In genomic region chr8:125084523-125084922, GRCm38 (mm10) we compare ENCODE assay signal across 12 mouse cellular contexts. TPM values are rescaled to one million over a fixed set of nuclear protein-coding genes. Genes with fewer than 3 reads are reported as not detected.
DNase-seq lines count a peak whose midpoint lies in the region; ATAC-seq lines count a peak whose summit lies in the region.
"Had no signal": no experiment of that assay in that cellular context is flagged by ENCODE, and none has a peak within 500 bp of the region (broad histone marks: within the 10 kb centered on the region; RNA-seq: fewer than 3 reads in every experiment).

No protein-coding gene starts in this region.

- H3K36me3 ChIP-seq in heart, embryonic 10.5 days: peaks cover 6% of the 10 kb centered on the region; the same call in 1 of the 2 replicates
- H3K36me3 ChIP-seq in kidney, embryonic 16.5 days (ENCODE audit: insufficient read depth, low read length): no peaks in the 10 kb centered on the region
- no peaks in the 10 kb centered on the region for H3K36me3 ChIP-seq in intestine, embryonic 16.5 days (ENCODE audit: control insufficient read depth, insufficient read depth, low read length)
- H3K36me3 ChIP-seq in limb, embryonic 12.5 days: no peaks in the 10 kb centered on the region

- H3K9ac ChIP-seq in kidney, embryonic 16.5 days (replicated peaks; ENCODE audit: low read length): no peak overlapping the region
- no peak overlapping the region for H3K9ac ChIP-seq in intestine, embryonic 16.5 days (ENCODE audit: low read depth, low read length)
- H3K9ac ChIP-seq in limb, embryonic 12.5 days (replicated peaks): no peak overlapping the region
- H3K9ac ChIP-seq: liver, embryonic 14.5 days had no signal

- DNase-seq in heart, embryonic 10.5 days (ENCODE audit: low spot score): no peak
- DNase-seq in heart, postnatal 25 days (ENCODE audit: low spot score): no peak
- no peak for DNase-seq in kidney, postnatal 36 days
- no peak for DNase-seq in thymus, postnatal 36 days
- DNase-seq: adrenal gland, postnatal 10 days had no signal

- intact Hi-C loops in heart, postnatal 25 days (cut with DNase I): loop anchor here (1.0 kb wide), 1 partner anchor 17 kb away; no protein-coding TSS in a partner anchor

- H3K27ac ChIP-seq in heart, embryonic 10.5 days: peak overlapping the region; percentile 79
- H3K27ac ChIP-seq in kidney, embryonic 16.5 days (ENCODE audit: low read length): peak overlapping the region; percentile 78
- H3K27ac ChIP-seq in intestine, embryonic 16.5 days (ENCODE audit: low read length): 0 out of 2 replicates have a peak overlapping the region, but pooled peaks have one; percentile 5
- H3K27ac ChIP-seq in limb, embryonic 12.5 days: peak overlapping the region; percentile 86; the same call in 1 of the 2 replicates
- H3K27ac ChIP-seq: liver, embryonic 14.5 days had no signal

- 86% methylated on average over 7 of the region's 7 CpGs for WGBS in heart, embryonic 10.5 days
- WGBS in kidney, embryonic 16.5 days: 75% methylated on average over 7 of the region's 7 CpGs
- WGBS in intestine, embryonic 16.5 days: 76% methylated on average over 7 of the region's 7 CpGs
- WGBS in limb, embryonic 12.5 days: 85% methylated on average over 7 of the region's 7 CpGs

- ATAC-seq in kidney, embryonic 16.5 days (ENCODE audit: low FRiP score, low TSS enrichment): no peak
- ATAC-seq in intestine, embryonic 16.5 days: no peak
- no peak for ATAC-seq in limb, embryonic 12.5 days (ENCODE audit: insufficient number of reproducible peaks, insufficient read depth, low FRiP score, low TSS enrichment, low read depth)
- ATAC-seq: CD4-positive, CD25-positive, alpha-beta regulatory T cell, adult 4 months; Patski had no signal

- H3K4me2 ChIP-seq in kidney, embryonic 16.5 days (replicated peaks; ENCODE audit: low read depth, low read length): no peak overlapping the region
- H3K4me2 ChIP-seq in intestine, embryonic 16.5 days (ENCODE audit: low read depth, low read length): no peak overlapping the region
- H3K4me2 ChIP-seq in limb, embryonic 12.5 days: no peak overlapping the region

- H3K4me1 ChIP-seq in heart, embryonic 10.5 days: peaks cover 39% of the 10 kb centered on the region
- H3K4me1 ChIP-seq in kidney, embryonic 16.5 days (ENCODE audit: insufficient read depth, low read length): peaks cover 12% of the 10 kb centered on the region
- H3K4me1 ChIP-seq in intestine, embryonic 16.5 days (ENCODE audit: control insufficient read depth, insufficient read depth, low read length): peaks cover 10% of the 10 kb centered on the region
- peaks cover 29% of the 10 kb centered on the region for H3K4me1 ChIP-seq in limb, embryonic 12.5 days (replicated peaks)

- no peaks in the 10 kb centered on the region for H3K27me3 ChIP-seq in heart, embryonic 10.5 days (ENCODE audit: insufficient read depth, poor library complexity, severe bottlenecking)
- no peaks in the 10 kb centered on the region for H3K27me3 ChIP-seq in kidney, embryonic 16.5 days (ENCODE audit: insufficient read depth, low read length)
- H3K27me3 ChIP-seq in intestine, embryonic 16.5 days (replicated peaks; ENCODE audit: control insufficient read depth, insufficient read depth, low read length): no peaks in the 10 kb centered on the region
- H3K27me3 ChIP-seq in limb, embryonic 12.5 days: 0 out of 2 replicates have a peak, but pooled peaks cover 4% of the 10 kb centered on the region
- H3K27me3 ChIP-seq: Patski had no signal

- no peak overlapping the region for H3K4me3 ChIP-seq in heart, embryonic 10.5 days
- no peak overlapping the region for H3K4me3 ChIP-seq in kidney, embryonic 16.5 days (ENCODE audit: low read length)
- H3K4me3 ChIP-seq in intestine, embryonic 16.5 days (ENCODE audit: low read length): no peak overlapping the region
- no peak overlapping the region for H3K4me3 ChIP-seq in limb, embryonic 12.5 days (replicated peaks)

- no peaks in the 10 kb centered on the region; the same call in 1 of the 2 replicates for H3K9me3 ChIP-seq in heart, embryonic 10.5 days
- H3K9me3 ChIP-seq in kidney, embryonic 16.5 days (ENCODE audit: low read length): peaks cover 3% of the 10 kb centered on the region; the same call in 1 of the 2 replicates
- H3K9me3 ChIP-seq in intestine, embryonic 16.5 days (ENCODE audit: control insufficient read depth, low read length): no peaks in the 10 kb centered on the region
- H3K9me3 ChIP-seq in limb, embryonic 12.5 days: no peaks in the 10 kb centered on the region

RNA-seq across cellular contexts. Expression of gene Disc1, which starts 30.5 kb away (rescaled TPM):
- polyA plus RNA-seq in heart, embryonic 10.5 days (2016; fragmentation: Nextera tagmentation; extraction: Ambion mirVana): 2.6 and 2.8 TPM in 2 replicates
- total RNA-seq in heart, postnatal 25 days (2021): 1 to 10 TPM; 1.7 to 3.0 TPM
- polyA plus RNA-seq in kidney, embryonic 16.5 days (2015; fragmentation: Nextera tagmentation; extraction: Ambion mirVana): 2.1 and 3.2 TPM in 2 replicates
- polyA plus RNA-seq in intestine, embryonic 16.5 days (2015; fragmentation: Nextera tagmentation; extraction: Ambion mirVana): 1.5 and 1.7 TPM in 2 replicates
- polyA plus RNA-seq in limb, embryonic 12.5 days (2016; fragmentation: Nextera tagmentation; extraction: Ambion mirVana): 1.5 and 2.0 TPM in 2 replicates
- total RNA-seq: megakaryocyte-erythroid progenitor cell, adult 5-6 weeks had no signal

Comparison
In these comparisons a context has a peak if more than half of its experiments do, and no peak if none do; other contexts are left out.
1. H3K27ac ChIP-seq: peak in every context shown above with its lines; median percentile 86 in limb, embryonic 12.5 days; 79 in heart, embryonic 10.5 days; 78 in kidney, embryonic 16.5 days; 5 in intestine, embryonic 16.5 days.